Mouse (Mus musculus) myocyte (in vitro differentiated cells): ENCODE results near the gene Yjefn3.

ENCODE experiments used
- CEBPB ChIP-seq: IDR thresholded peaks from 2 replicates; pipeline ENCODE4 v1.6.1; 2011; ENCODE audit warnings: mild to moderate bottlenecking, moderate library complexity; ENCODE audit not compliant: poor library complexity, insufficient read depth, severe bottlenecking
- MYOD1 ChIP-seq, 3 experiments: IDR thresholded peaks; one replicate each; pipeline ENCODE4 v1.6.1; 2011; ENCODE audit warnings: control low read depth in 2 of 3, low read depth in 2 of 3, mild to moderate bottlenecking in 2 of 3, moderate library complexity in 1 of 3; ENCODE audit not compliant: insufficient read length in 2 of 3, control insufficient read depth in 1 of 3
- POLR2A ChIP-seq: IDR thresholded peaks from one replicate; pipeline ENCODE4 v1.6.1; 2011; ENCODE audit warnings: low read depth, mild to moderate bottlenecking, control low read depth, moderate library complexity; ENCODE audit not compliant: insufficient read length
- POLR2AphosphoS2 ChIP-seq: IDR thresholded peaks from one replicate; pipeline ENCODE4 v1.6.1; 2011; ENCODE audit warnings: low read depth, control low read depth; ENCODE audit not compliant: insufficient read length
- REST ChIP-seq: IDR thresholded peaks from one replicate; pipeline ENCODE4 v1.6.1; 2011; ENCODE audit warnings: mild to moderate bottlenecking, control low read depth, moderate library complexity; ENCODE audit not compliant: insufficient read depth, insufficient read length

DNA sequence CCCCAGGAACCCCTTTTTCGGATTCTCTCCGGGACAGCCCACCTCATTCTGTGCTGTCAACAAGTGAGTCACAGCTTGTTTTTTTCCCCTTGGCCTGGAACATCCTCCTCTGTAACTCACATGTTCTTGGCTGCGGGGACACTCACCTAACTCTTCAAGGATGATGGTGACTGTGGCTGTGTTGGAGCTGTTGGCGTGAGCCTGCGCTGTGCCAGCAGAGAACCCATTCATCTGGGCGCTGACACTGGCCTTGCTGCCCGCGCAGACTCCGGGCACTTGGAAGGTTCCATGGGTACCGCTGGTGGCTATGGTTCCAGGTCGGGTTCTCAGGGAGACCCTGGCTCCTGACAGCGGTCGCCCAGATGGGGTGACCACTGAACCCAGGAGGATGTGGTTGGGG is 18.4 kb downstream of the Yjefn3 start:
- TF ChIP-seq POLR2A (no peak), POLR2AphosphoS2 (no peak), MYOD1 (IDR thresholded peaks at IDR 0.05; ENCODE audit: control insufficient read depth in 1 of 3, insufficient read length in 2 of 3, low read depth in 2 of 3) (no peak), REST (no peak), CEBPB (no peak)
